Mouse (Mus musculus) kidney, embryonic 15.5 days (tissue): ENCODE results near the gene Adam1a. TPM values are rescaled to one million over a fixed set of nuclear protein-coding genes. Genes with fewer than 3 reads are reported as not detected.

Source experiments
- ATAC-seq: fragments of 200-750 bp; cut with Nextera tagmentation; replicated peaks from 2 replicates; pipeline ENCODE4 v1.8.0; 2017; ENCODE audit warnings: moderate TSS enrichment; ENCODE audit not compliant: low FRiP score
- H3K27ac ChIP-seq: fragments of 300-500 bp; sonication (generic); 2 replicates; pipeline ENCODE4 v1.5.1; 2015; ENCODE audit warnings: mild to moderate bottlenecking, inconsistent platforms
- H3K27me3 ChIP-seq: fragments of 300-500 bp; sonication (generic); 2 replicates; pipeline ENCODE4 v1.6.1; 2015; ENCODE audit warnings: inconsistent platforms
- H3K36me3 ChIP-seq: fragments of 300-500 bp; sonication (generic); 2 replicates; pipeline ENCODE4 v1.6.1; 2015; ENCODE audit warnings: inconsistent platforms
- H3K4me1 ChIP-seq: fragments of 300-500 bp; sonication (generic); 2 replicates; pipeline ENCODE4 v1.6.1; 2015; ENCODE audit warnings: inconsistent platforms
- H3K4me2 ChIP-seq: fragments of 300-500 bp; sonication (generic); 2 replicates; pipeline ENCODE4 v1.6.1; 2015; ENCODE audit warnings: moderate library complexity, mild to moderate bottlenecking, inconsistent platforms
- H3K4me3 ChIP-seq: fragments of 300-500 bp; sonication (generic); replicated peaks from 2 replicates; pipeline ENCODE4 v1.5.1; 2015; ENCODE audit warnings: mild to moderate bottlenecking, inconsistent platforms
- H3K9ac ChIP-seq: fragments of 300-500 bp; sonication (generic); 2 replicates; pipeline ENCODE4 v1.6.1; 2015; ENCODE audit warnings: mild to moderate bottlenecking, inconsistent platforms
- H3K9me3 ChIP-seq: fragments of 300-500 bp; sonication (generic); replicated peaks from 2 replicates; pipeline ENCODE4 v1.6.1; 2016; ENCODE audit warnings: inconsistent platforms
- WGBS: fragments of 180-500 bp; shearing (Covaris S2); methylation state at CpG from one replicate; pipeline ENCODE4 v1.1.7; 2015; ENCODE audit warnings: mixed read lengths; 5-methylcytosine and 5-hydroxymethylcytosine counted together
- polyA plus RNA-seq: library from polyadenylated mRNA; unstranded; fragments of >200 nt; fragmentation: Nextera tagmentation; extraction: Ambion mirVana; gene quantifications from 2 replicates; pipeline ENCODE4 v1.2.1, GENCODE M21; 2015

The Adam1a gene
- polyA plus RNA-seq, 1 experiment from 2014 or later: 1.9 TPM

- Histone ChIP-seq H3K4me2 (peak overlapping the region; percentile 3; the same call in 1 of the 2 replicates), H3K4me1 (peaks cover 21% of the 10 kb centered on the region), H3K27me3 (no peaks in the 10 kb centered on the region), H3K9me3 (no peaks in the 10 kb centered on the region), H3K27ac (peak overlapping the region; percentile 62), H3K9ac (no peak overlapping the region), H3K36me3 (peaks cover 23% of the 10 kb centered on the region), H3K4me3 (no peak overlapping the region)
- peak; percentile 91 for ATAC-seq
- 47% methylated on average over 12 of the region's 12 CpGs for WGBS
Observed at GRCm38 (mm10) chr5:121583765-121584501, 38.7 kb upstream of the Adam1a start.

DNA sequence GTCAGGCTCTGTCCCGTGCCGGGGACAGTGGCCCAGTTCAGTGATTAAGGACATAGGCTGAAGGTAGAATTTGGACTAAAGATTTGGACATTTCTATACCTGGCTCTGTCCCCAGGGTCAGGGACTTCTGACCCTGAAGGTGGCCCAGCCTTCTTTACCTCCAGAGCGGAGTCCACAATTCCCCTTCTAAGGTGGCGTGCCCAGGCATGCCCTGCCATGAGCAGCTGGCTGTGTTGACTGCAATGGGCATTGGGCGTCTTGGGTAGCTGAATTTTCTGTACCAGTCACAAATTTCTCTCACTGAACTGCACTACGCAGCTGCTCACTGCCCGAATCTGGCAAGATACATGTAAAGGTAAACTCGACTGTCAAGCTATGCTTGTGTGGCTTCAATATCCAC, 36.7 kb upstream of the Adam1a start:
- ATAC-seq: no peak

GRCm38 (mm10) chr5:121576927-121577488, 31.7 kb upstream of the Adam1a start:
- Histone ChIP-seq H3K4me1 (no peaks in the 10 kb centered on the region), H3K9me3 (no peaks in the 10 kb centered on the region), H3K36me3 (peaks cover 83% of the 10 kb centered on the region), H3K27ac (no peak overlapping the region), H3K4me2 (no peak overlapping the region), H3K9ac (no peak overlapping the region), H3K27me3 (no peaks in the 10 kb centered on the region), H3K4me3 (no peak overlapping the region)
- no peak for ATAC-seq
- 82% methylated on average over 11 of the region's 11 CpGs for WGBS

More for the DNA sequence above, 36.7 kb upstream of the Adam1a start:
- H3K27me3 ChIP-seq: no peaks in the 10 kb centered on the region
- H3K9me3 ChIP-seq: no peaks in the 10 kb centered on the region
- 92% methylated on average over 8 of the region's 8 CpGs for WGBS
- H3K4me3 ChIP-seq: no peak overlapping the region
- H3K4me2 ChIP-seq: no peak overlapping the region
- no peak overlapping the region for H3K9ac ChIP-seq
- peaks cover 18% of the 10 kb centered on the region for H3K4me1 ChIP-seq
- no peak overlapping the region for H3K27ac ChIP-seq
- peaks cover 42% of the 10 kb centered on the region for H3K36me3 ChIP-seq

GRCm38 (mm10) chr5:121575867-121576266, 30.6 kb upstream of the Adam1a start:
- Histone ChIP-seq H3K36me3 (peaks cover 91% of the 10 kb centered on the region), H3K4me3 (no peak overlapping the region), H3K4me1 (no peaks in the 10 kb centered on the region), H3K9me3 (no peaks in the 10 kb centered on the region), H3K9ac (no peak overlapping the region), H3K27ac (no peak overlapping the region), H3K4me2 (no peak overlapping the region), H3K27me3 (no peaks in the 10 kb centered on the region)
- ATAC-seq: no peak
- 91% methylated on average over 11 of the region's 11 CpGs for WGBS

DNA sequence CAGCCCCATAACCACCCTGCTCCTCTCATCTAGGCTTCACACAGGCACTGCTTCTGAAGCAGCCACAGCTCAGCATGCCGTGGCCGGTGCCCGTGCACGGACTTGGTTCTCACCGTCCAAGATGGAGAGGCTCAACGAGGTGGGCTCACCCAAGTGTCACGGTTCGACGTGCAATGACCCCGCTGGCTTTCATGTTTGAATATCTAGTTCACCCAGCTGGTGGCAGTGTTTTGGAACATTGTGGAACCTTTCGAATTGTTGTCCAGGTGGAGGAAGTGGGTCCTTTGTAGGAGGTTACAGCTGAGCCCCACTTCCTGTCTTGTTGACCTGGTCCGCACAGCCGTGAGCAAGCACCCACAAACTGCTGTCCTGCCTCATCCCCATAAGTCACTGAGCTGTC, 28.9 kb upstream of the Adam1a start:
- H3K4me2 ChIP-seq: no peak overlapping the region
- H3K4me1 ChIP-seq: no peaks in the 10 kb centered on the region
- no peak overlapping the region for H3K27ac ChIP-seq
- no peak overlapping the region for H3K9ac ChIP-seq
- H3K4me3 ChIP-seq: no peak overlapping the region
- no peaks in the 10 kb centered on the region for H3K9me3 ChIP-seq
- no peak for ATAC-seq
- H3K36me3 ChIP-seq: peaks cover 87% of the 10 kb centered on the region
- 80% methylated on average over 13 of the region's 13 CpGs for WGBS
- no peaks in the 10 kb centered on the region for H3K27me3 ChIP-seq

DNA sequence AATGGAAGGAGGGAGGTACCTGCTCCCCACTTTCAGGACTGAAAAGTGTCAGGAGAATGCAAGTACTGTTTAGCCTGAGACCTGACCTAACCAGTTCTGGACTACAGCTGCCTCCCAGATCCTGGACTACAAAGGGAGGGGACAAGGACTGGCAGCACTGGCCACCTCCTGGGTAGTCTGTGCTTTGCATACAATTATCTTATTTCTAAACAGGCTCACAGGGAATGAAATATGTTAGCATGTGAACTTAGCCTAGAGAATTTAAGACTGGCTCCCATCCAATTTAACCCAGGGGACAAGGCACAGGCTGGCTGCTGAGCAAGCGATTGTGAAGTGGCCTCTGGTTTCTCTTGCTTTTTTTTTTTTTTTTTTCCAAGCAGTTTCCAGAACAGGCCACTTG, 25.5 kb upstream of the Adam1a start:
- H3K4me1 ChIP-seq: no peaks in the 10 kb centered on the region
- ATAC-seq: no peak
- peaks cover 77% of the 10 kb centered on the region for H3K36me3 ChIP-seq
- H3K9ac ChIP-seq: no peak overlapping the region
- no peaks in the 10 kb centered on the region for H3K9me3 ChIP-seq
- H3K27me3 ChIP-seq: no peaks in the 10 kb centered on the region
- H3K4me3 ChIP-seq: no peak overlapping the region
- no peak overlapping the region for H3K27ac ChIP-seq
- no peak overlapping the region for H3K4me2 ChIP-seq
- WGBS: 50% methylated on average over 1 of the region's 1 CpGs

DNA sequence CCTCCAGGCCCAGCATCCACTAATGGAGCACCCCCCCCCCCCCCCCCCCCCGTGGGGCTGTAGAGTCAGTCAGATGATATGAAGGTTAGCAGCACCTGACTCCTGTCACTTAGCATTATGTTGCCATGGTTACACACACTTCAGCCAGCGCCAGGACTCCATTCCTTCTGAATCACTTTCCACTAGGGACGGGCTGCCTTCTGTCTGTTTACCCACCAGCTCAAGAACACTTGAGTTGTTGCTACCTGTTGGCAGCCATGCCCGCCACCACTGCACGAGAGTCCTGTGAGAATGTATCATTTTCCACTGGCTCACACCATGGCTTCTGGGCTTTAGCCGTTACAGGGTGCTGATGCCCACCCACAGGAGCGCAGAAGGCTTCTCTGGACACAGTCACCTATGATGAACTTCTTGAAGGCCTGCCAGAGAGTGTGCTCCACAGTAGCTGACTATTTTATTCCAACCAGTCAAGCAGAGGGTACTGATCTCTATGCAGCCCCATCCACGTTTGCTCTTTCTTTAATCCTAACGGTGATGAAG, 24.7 kb upstream of the Adam1a start:
- no peak overlapping the region for H3K27ac ChIP-seq
- H3K4me2 ChIP-seq: no peak overlapping the region
- no peak for ATAC-seq
- 88% methylated on average over 9 of the region's 9 CpGs for WGBS
- no peaks in the 10 kb centered on the region for H3K27me3 ChIP-seq
- no peaks in the 10 kb centered on the region for H3K9me3 ChIP-seq
- H3K36me3 ChIP-seq: peaks cover 70% of the 10 kb centered on the region
- no peaks in the 10 kb centered on the region for H3K4me1 ChIP-seq
- H3K9ac ChIP-seq: no peak overlapping the region
- no peak overlapping the region for H3K4me3 ChIP-seq

- Histone ChIP-seq H3K9me3 (no peaks in the 10 kb centered on the region), H3K4me2 (no peak overlapping the region), H3K4me3 (no peak overlapping the region), H3K36me3 (peaks cover 36% of the 10 kb centered on the region), H3K4me1 (peaks cover 7% of the 10 kb centered on the region), H3K27ac (no peak overlapping the region), H3K27me3 (no peaks in the 10 kb centered on the region), H3K9ac (no peak overlapping the region)
- 91% methylated on average over 16 of the region's 16 CpGs for WGBS
- no peak for ATAC-seq
Observed at GRCm38 (mm10) chr5:121566035-121566681, 20.9 kb upstream of the Adam1a start.

- no peaks in the 10 kb centered on the region for H3K27me3 ChIP-seq
- peaks cover 19% of the 10 kb centered on the region; the same call in 1 of the 2 replicates for H3K36me3 ChIP-seq
- peak overlapping the region; percentile 56 for H3K4me2 ChIP-seq
- peaks cover 7% of the 10 kb centered on the region for H3K4me1 ChIP-seq
- 9% methylated on average over 11 of the region's 11 CpGs for WGBS
- 0 out of 2 replicates have a peak, but pooled peaks have one; percentile 25 for ATAC-seq
- H3K9me3 ChIP-seq: no peaks in the 10 kb centered on the region
- no peak overlapping the region for H3K9ac ChIP-seq
- peak overlapping the region; percentile 25; the same call in 1 of the 2 replicates for H3K4me3 ChIP-seq
- H3K27ac ChIP-seq: no peak overlapping the region
Observed at GRCm38 (mm10) chr5:121564468-121564895, 19.2 kb upstream of the Adam1a start.

DNA sequence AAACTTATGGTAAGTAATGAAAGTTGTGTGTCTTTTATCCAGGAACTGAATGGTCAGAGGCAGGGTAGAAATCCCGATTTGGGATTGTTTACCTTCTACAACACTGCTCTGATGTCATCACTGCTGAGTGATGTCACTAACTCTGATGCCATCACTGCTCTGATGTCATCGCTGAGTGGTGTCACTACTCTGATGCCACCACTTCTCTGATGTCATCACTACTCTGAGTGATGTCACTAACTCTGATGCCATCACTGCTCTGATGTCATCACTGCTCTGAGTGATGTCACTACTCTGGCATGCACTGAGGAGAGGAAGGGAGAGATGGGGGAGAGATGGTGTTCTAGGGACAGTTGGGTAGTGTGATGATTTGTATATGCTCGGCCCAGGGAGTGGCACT, 17.2 kb upstream of the Adam1a start:
- H3K4me1 ChIP-seq: peaks cover 10% of the 10 kb centered on the region
- H3K27me3 ChIP-seq: no peaks in the 10 kb centered on the region
- no peak for ATAC-seq
- H3K9me3 ChIP-seq: no peaks in the 10 kb centered on the region
- H3K36me3 ChIP-seq: peaks cover 5% of the 10 kb centered on the region; the same call in 1 of the 2 replicates
- H3K9ac ChIP-seq: no peak overlapping the region
- H3K4me2 ChIP-seq: no peak overlapping the region
- no peak overlapping the region for H3K27ac ChIP-seq
- no peak overlapping the region for H3K4me3 ChIP-seq
- WGBS: 85% methylated on average over 3 of the region's 3 CpGs

DNA sequence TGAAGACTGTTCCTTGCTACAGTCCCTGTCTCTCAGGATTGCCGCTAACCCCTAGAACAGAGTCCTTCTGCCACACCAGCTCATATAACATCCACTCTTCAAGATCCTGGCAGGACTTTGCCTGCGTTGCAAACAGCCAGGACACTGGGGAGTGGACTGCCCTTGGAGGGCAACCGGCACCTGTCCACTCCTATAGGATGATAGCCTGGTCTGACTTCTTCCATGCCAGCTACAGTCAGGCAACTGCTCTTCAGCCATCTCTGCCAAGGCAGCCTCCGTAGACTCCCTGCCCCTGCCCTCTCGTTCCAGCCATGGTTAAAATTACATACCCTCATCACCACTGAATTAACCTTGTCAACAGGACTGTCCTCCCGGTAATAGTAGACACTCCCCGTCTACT, 3.9 kb upstream of the Adam1a start:
- H3K27me3 ChIP-seq: no peaks in the 10 kb centered on the region
- no peaks in the 10 kb centered on the region; the same call in 1 of the 2 replicates for H3K9me3 ChIP-seq
- ATAC-seq: no peak
- H3K36me3 ChIP-seq: no peaks in the 10 kb centered on the region
- no peak overlapping the region for H3K27ac ChIP-seq
- H3K4me2 ChIP-seq: no peak overlapping the region
- WGBS: 42% methylated on average over 7 of the region's 7 CpGs
- no peak overlapping the region for H3K4me3 ChIP-seq
- peaks cover 13% of the 10 kb centered on the region for H3K4me1 ChIP-seq
- H3K9ac ChIP-seq: no peak overlapping the region

DNA sequence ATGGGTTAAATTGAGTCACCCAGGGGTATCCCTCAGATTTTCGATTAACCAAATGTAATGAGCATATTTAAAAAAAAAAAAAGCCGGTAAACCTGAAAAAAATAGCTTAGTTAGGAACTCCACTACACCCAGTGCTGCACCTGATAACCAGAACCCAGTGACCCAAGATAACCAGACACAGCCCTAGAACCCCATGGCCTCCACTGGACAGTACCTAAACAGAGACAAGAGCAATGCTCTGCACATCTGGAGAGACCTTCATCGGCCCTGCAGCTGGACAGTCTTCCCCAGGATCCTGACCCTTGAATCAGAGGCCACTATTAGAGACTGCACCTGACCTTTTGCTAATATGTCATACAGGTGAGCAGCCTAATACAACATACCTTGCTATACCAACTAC, 1.8 kb upstream of the Adam1a start:
- Histone ChIP-seq H3K4me3 (no peak overlapping the region), H3K36me3 (no peaks in the 10 kb centered on the region), H3K27me3 (no peaks in the 10 kb centered on the region), H3K4me2 (peak overlapping the region; percentile 86; the same call in 1 of the 2 replicates), H3K27ac (no peak overlapping the region), H3K9ac (no peak overlapping the region), H3K9me3 (no peaks in the 10 kb centered on the region; the same call in 1 of the 2 replicates), H3K4me1 (peaks cover 29% of the 10 kb centered on the region)
- no peak for ATAC-seq
- 93% methylated on average over 3 of the region's 3 CpGs for WGBS
